Mouse (Mus musculus): ENCODE results near the gene Pelo. TPM values are rescaled to one million over a fixed set of nuclear protein-coding genes. Genes with fewer than 3 reads are reported as not detected.

Gene Pelo
- polyA plus RNA-seq, 1 experiment, result 23.7 TPM

- H3K27me3 ChIP-seq (ENCODE audit: control insufficient read depth, insufficient read depth, insufficient read length), result no peaks in the 10 kb centered on the region
- no peak overlapping the region for H3K4me3 ChIP-seq
- no peak overlapping the region for H3K4me2 ChIP-seq (ENCODE audit: low read depth)
- TF ChIP-seq MYOD1 (IDR thresholded peaks at IDR 0.05; ENCODE audit: control insufficient read depth in 1 of 3, insufficient read length in 2 of 3, low read depth in 2 of 3) (no peak), E2F4 (IDR thresholded peaks at IDR 0.05; ENCODE audit: insufficient read depth) (no peak), USF1 (IDR thresholded peaks at IDR 0.05; ENCODE audit: low read depth) (no peak), REST (IDR thresholded peaks at IDR 0.05; ENCODE audit: insufficient read depth, insufficient read length) (no peak), POLR2A (IDR thresholded peaks at IDR 0.05; ENCODE audit: insufficient read length, low read depth) (no peak), MYOG (IDR thresholded peaks at IDR 0.05; ENCODE audit: control insufficient read depth in 1 of 3, insufficient read depth in 1 of 3, insufficient read length in 2 of 3, low read depth in 2 of 3) (no peak), MAX (IDR thresholded peaks at IDR 0.05; ENCODE audit: low read depth) (no peak), SRF (IDR thresholded peaks at IDR 0.05; ENCODE audit: control insufficient read depth, insufficient read length, low read depth) (no peak), TCF3 (IDR thresholded peaks at IDR 0.05; ENCODE audit: insufficient read length, low read depth) (no peak), CEBPB (IDR thresholded peaks at IDR 0.05; ENCODE audit: insufficient read depth, poor library complexity, severe bottlenecking) (no peak), TCF12 (IDR thresholded peaks at IDR 0.05; ENCODE audit: insufficient read depth, poor library complexity, severe bottlenecking) (no peak), POLR2AphosphoS2 (IDR thresholded peaks at IDR 0.05; ENCODE audit: insufficient read length, low read depth) (no peak)
- no peaks in the 10 kb centered on the region for H3K79me2 ChIP-seq (ENCODE audit: control insufficient read depth, insufficient read depth)
- H3K36me3 ChIP-seq (ENCODE audit: control insufficient read depth, insufficient read depth), result no peaks in the 10 kb centered on the region
- no peak overlapping the region for H3ac ChIP-seq (ENCODE audit: control insufficient read depth, insufficient read length)
Measured at GRCm38 (mm10) chr13:115085974-115086373, 4.0 kb downstream of the Pelo start.

- H3ac ChIP-seq (ENCODE audit: control insufficient read depth, insufficient read length), result no peak overlapping the region
- no peaks in the 10 kb centered on the region for H3K36me3 ChIP-seq (ENCODE audit: control insufficient read depth, insufficient read depth)
- no peak overlapping the region for H3K4me2 ChIP-seq (ENCODE audit: low read depth)
- no peaks in the 10 kb centered on the region for H3K27me3 ChIP-seq (ENCODE audit: control insufficient read depth, insufficient read depth, insufficient read length)
- TF ChIP-seq USF1 (IDR thresholded peaks at IDR 0.05; ENCODE audit: low read depth), result no peak
- no peaks in the 10 kb centered on the region for H3K79me2 ChIP-seq (ENCODE audit: control insufficient read depth, insufficient read depth)
- no peak overlapping the region for H3K4me3 ChIP-seq
Measured at GRCm38 (mm10) chr13:115082339-115082738, 7.6 kb downstream of the Pelo start.

GRCm38 (mm10) chr13:115079996-115080585 is 9.9 kb downstream of the Pelo start:
- no peaks in the 10 kb centered on the region for H3K36me3 ChIP-seq (ENCODE audit: control insufficient read depth, insufficient read depth)
- no peak overlapping the region for H3K4me3 ChIP-seq
- H3K4me2 ChIP-seq (ENCODE audit: low read depth), result no peak overlapping the region
- TF ChIP-seq SRF (IDR thresholded peaks at IDR 0.05; ENCODE audit: control insufficient read depth, insufficient read length, low read depth), result no peak
- no peak for TF ChIP-seq USF1 (IDR thresholded peaks at IDR 0.05; ENCODE audit: low read depth)
- no peak for TF ChIP-seq MYOG (IDR thresholded peaks at IDR 0.05; ENCODE audit: control insufficient read depth in 1 of 3, insufficient read depth in 1 of 3, insufficient read length in 2 of 3, low read depth in 2 of 3)
- TF ChIP-seq REST (IDR thresholded peaks at IDR 0.05; ENCODE audit: insufficient read depth, insufficient read length), result no peak
- TF ChIP-seq POLR2AphosphoS2 (IDR thresholded peaks at IDR 0.05; ENCODE audit: insufficient read length, low read depth), result no peak
- no peak for TF ChIP-seq MAX (IDR thresholded peaks at IDR 0.05; ENCODE audit: low read depth)
- no peak for TF ChIP-seq MYOD1 (IDR thresholded peaks at IDR 0.05; ENCODE audit: control insufficient read depth in 1 of 3, insufficient read length in 2 of 3, low read depth in 2 of 3)
- no peak for TF ChIP-seq TCF3 (IDR thresholded peaks at IDR 0.05; ENCODE audit: insufficient read length, low read depth)
- TF ChIP-seq E2F4 (IDR thresholded peaks at IDR 0.05; ENCODE audit: insufficient read depth), result no peak
- no peak for TF ChIP-seq POLR2A (IDR thresholded peaks at IDR 0.05; ENCODE audit: insufficient read length, low read depth)
- no peak for TF ChIP-seq CEBPB (IDR thresholded peaks at IDR 0.05; ENCODE audit: insufficient read depth, poor library complexity, severe bottlenecking)
- no peak for TF ChIP-seq TCF12 (IDR thresholded peaks at IDR 0.05; ENCODE audit: insufficient read depth, poor library complexity, severe bottlenecking)
- H3K79me2 ChIP-seq (ENCODE audit: control insufficient read depth, insufficient read depth), result no peaks in the 10 kb centered on the region
- H3ac ChIP-seq (ENCODE audit: control insufficient read depth, insufficient read length), result no peak overlapping the region
- no peaks in the 10 kb centered on the region for H3K27me3 ChIP-seq (ENCODE audit: control insufficient read depth, insufficient read depth, insufficient read length)

- TF ChIP-seq E2F4 (IDR thresholded peaks at IDR 0.05; ENCODE audit: insufficient read depth) (no peak), MAX (IDR thresholded peaks at IDR 0.05; ENCODE audit: low read depth) (no peak), TCF3 (IDR thresholded peaks at IDR 0.05; ENCODE audit: insufficient read length, low read depth) (no peak), CEBPB (IDR thresholded peaks at IDR 0.05; ENCODE audit: insufficient read depth, poor library complexity, severe bottlenecking) (no peak), SRF (IDR thresholded peaks at IDR 0.05; ENCODE audit: control insufficient read depth, insufficient read length, low read depth) (no peak), POLR2AphosphoS2 (IDR thresholded peaks at IDR 0.05; ENCODE audit: insufficient read length, low read depth) (no peak), MYOG (IDR thresholded peaks at IDR 0.05; ENCODE audit: control insufficient read depth in 1 of 3, insufficient read depth in 1 of 3, insufficient read length in 2 of 3, low read depth in 2 of 3) (no peak), TCF12 (IDR thresholded peaks at IDR 0.05; ENCODE audit: insufficient read depth, poor library complexity, severe bottlenecking) (no peak), POLR2A (IDR thresholded peaks at IDR 0.05; ENCODE audit: insufficient read length, low read depth) (no peak), MYOD1 (IDR thresholded peaks at IDR 0.05; ENCODE audit: control insufficient read depth in 1 of 3, insufficient read length in 2 of 3, low read depth in 2 of 3) (no peak), REST (IDR thresholded peaks at IDR 0.05; ENCODE audit: insufficient read depth, insufficient read length) (no peak)
- H3K4me3 ChIP-seq, result no peak overlapping the region
- H3K4me2 ChIP-seq (ENCODE audit: low read depth), result no peak overlapping the region
Measured at GRCm38 (mm10) chr13:115078997-115079685, 10.8 kb downstream of the Pelo start.

More at GRCm38 (mm10) chr13:115078997-115079685, 10.8 kb downstream of the Pelo start:
- Histone ChIP-seq H3K27me3 (ENCODE audit: control insufficient read depth, insufficient read depth, insufficient read length) (no peaks in the 10 kb centered on the region), H3K36me3 (ENCODE audit: control insufficient read depth, insufficient read depth) (no peaks in the 10 kb centered on the region), H3K79me2 (ENCODE audit: control insufficient read depth, insufficient read depth) (no peaks in the 10 kb centered on the region), H3ac (ENCODE audit: control insufficient read depth, insufficient read length) (no peak overlapping the region)
